Mouse (Mus musculus): ENCODE data around the gene 6030445D17Rik.

6030445D17Rik gene

GRCm38 (mm10) chr4:136462086-136462838 is at the start of gene 6030445D17Rik:
TSS of gene 6030445D17Rik (plus strand) at chr4:136462250.
- peak in 1 of 2 experiments; percentile 58 for DNase-seq (ENCODE audit: low spot score in 2 of 2)

- no peak for DNase-seq (ENCODE audit: low spot score in 2 of 2)
Observed at GRCm38 (mm10) chr4:136415477-136415876, 46.6 kb upstream of the 6030445D17Rik start.

- DNase-seq (ENCODE audit: low spot score in 2 of 2), result no peak
Observed at GRCm38 (mm10) chr4:136418962-136419361, 43.1 kb upstream of the 6030445D17Rik start.

- DNase-seq (ENCODE audit: low spot score in 2 of 2), result no peak
Observed at GRCm38 (mm10) chr4:136419386-136419785, 42.7 kb upstream of the 6030445D17Rik start.

GRCm38 (mm10) chr4:136423224-136423623 is 38.8 kb upstream of the 6030445D17Rik start, which contains the start of gene Htr1d:
TSS of gene Htr1d (plus strand) at chr4:136423524.
- DNase-seq (ENCODE audit: low spot score in 2 of 2), result no peak

GRCm38 (mm10) chr4:136424120-136424999 is 37.7 kb upstream of the 6030445D17Rik start:
- no peak for DNase-seq (ENCODE audit: low spot score in 2 of 2)

- no peak for DNase-seq (ENCODE audit: low spot score in 2 of 2)
Observed at GRCm38 (mm10) chr4:136425000-136425288, 37.1 kb upstream of the 6030445D17Rik start.

- DNase-seq (ENCODE audit: low spot score in 2 of 2), result no peak
Observed at GRCm38 (mm10) chr4:136430609-136431375, 31.3 kb upstream of the 6030445D17Rik start.

- peak in 1 of 2 experiments; percentile 33 for DNase-seq (ENCODE audit: low spot score in 2 of 2)
Observed at GRCm38 (mm10) chr4:136431376-136431693, 30.7 kb upstream of the 6030445D17Rik start.

- no peak for DNase-seq (ENCODE audit: low spot score in 2 of 2)
Observed at GRCm38 (mm10) chr4:136434029-136434428, 28.0 kb upstream of the 6030445D17Rik start.

GRCm38 (mm10) chr4:136439106-136439505 is 22.9 kb upstream of the 6030445D17Rik start:
- no peak for DNase-seq (ENCODE audit: low spot score in 2 of 2)

- DNase-seq (ENCODE audit: low spot score in 2 of 2), result no peak
Observed at GRCm38 (mm10) chr4:136441354-136442043, 20.6 kb upstream of the 6030445D17Rik start.

- no peak for DNase-seq (ENCODE audit: low spot score in 2 of 2)
Observed at GRCm38 (mm10) chr4:136444561-136444960, 17.5 kb upstream of the 6030445D17Rik start.

- DNase-seq (ENCODE audit: low spot score in 2 of 2), result no peak
Observed at GRCm38 (mm10) chr4:136449795-136450194, 12.3 kb upstream of the 6030445D17Rik start.

- no peak for DNase-seq (ENCODE audit: low spot score in 2 of 2)
Observed at GRCm38 (mm10) chr4:136450271-136450670, 11.8 kb upstream of the 6030445D17Rik start.

GRCm38 (mm10) chr4:136451564-136451963 is 10.5 kb upstream of the 6030445D17Rik start:
- no peak for DNase-seq (ENCODE audit: low spot score in 2 of 2)

- no peak for DNase-seq (ENCODE audit: low spot score in 2 of 2)
Observed at GRCm38 (mm10) chr4:136452286-136452685, 9.8 kb upstream of the 6030445D17Rik start.

- no peak for DNase-seq (ENCODE audit: low spot score in 2 of 2)
Observed at GRCm38 (mm10) chr4:136452792-136453191, 9.3 kb upstream of the 6030445D17Rik start.

- DNase-seq (ENCODE audit: low spot score in 2 of 2), result peak in 1 of 2 experiments; percentile 84
Observed at GRCm38 (mm10) chr4:136454850-136455260, 7.2 kb upstream of the 6030445D17Rik start.

GRCm38 (mm10) chr4:136456516-136457218 is 5.4 kb upstream of the 6030445D17Rik start:
- DNase-seq (ENCODE audit: low spot score in 2 of 2), result no peak

- no peak for DNase-seq (ENCODE audit: low spot score in 2 of 2)
Observed at GRCm38 (mm10) chr4:136458276-136458675, 3.8 kb upstream of the 6030445D17Rik start.

Data from left cerebral cortex, adult 9 months (tissue).